Comparison of ENCODE assay signal across 1 mouse cellular context in the genomic region with DNA sequence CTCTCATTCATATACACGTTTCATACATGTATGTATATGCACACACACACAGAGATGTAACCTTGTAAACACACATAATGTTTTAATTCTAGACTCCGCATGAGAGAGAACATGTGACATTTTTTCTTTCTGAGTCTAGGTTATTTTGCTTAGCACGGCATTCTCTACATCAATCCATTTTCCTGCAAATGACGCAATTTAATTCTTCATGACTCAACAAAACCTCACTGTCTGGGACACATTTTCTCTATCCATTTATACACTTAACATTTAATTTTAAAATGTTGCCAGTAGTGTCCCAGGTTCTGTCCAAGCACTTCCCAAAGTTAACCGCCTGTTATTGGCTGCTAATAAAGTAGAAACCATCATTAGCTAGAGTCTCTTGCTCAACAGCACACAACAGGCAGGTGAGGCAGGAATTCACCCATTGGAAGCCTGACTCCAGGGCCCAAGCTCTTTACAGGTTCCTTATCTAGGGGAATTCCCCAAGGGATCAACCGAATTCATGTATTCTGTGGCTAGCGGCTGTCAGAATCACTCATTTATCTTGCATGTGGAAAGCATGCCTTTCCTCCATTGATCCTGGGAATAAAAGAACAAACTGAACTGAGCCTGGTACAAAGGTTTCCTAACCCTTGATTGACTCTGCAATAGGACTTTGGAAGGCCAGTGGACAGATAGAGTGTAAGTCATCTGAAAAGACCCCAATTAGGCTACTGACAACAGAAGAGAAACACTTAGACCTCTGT.
TF ChIP-seq lines count a peak whose summit lies in the region.

No protein-coding gene starts in this region.

TF ChIP-seq in MEL, 35 proteins besides CTCF, POLR2A, EP300 and RAD21:
- TF ChIP-seq JUND (IDR thresholded peaks at IDR 0.05; ENCODE audit: low read depth, low read length) (no peak), HCFC1 (IDR thresholded peaks at IDR 0.05; ENCODE audit: low read depth, low read length) (no peak), KAT2A (conservative IDR thresholded peaks at IDR 0.05; ENCODE audit: low read depth, low read length) (no peak), ZMIZ1 (IDR thresholded peaks at IDR 0.05; ENCODE audit: low read depth, low read length) (no peak), TBP (IDR thresholded peaks at IDR 0.05; ENCODE audit: low read depth, low read length) (no peak), RCOR1 (IDR thresholded peaks at IDR 0.05; ENCODE audit: low read depth, low read length) (no peak), POLR2AphosphoS2 (IDR thresholded peaks at IDR 0.05; ENCODE audit: low read length) (no peak)
